Mouse (Mus musculus) CH12.LX (cell line): Measurements from ENCODE around the gene Abcd1. TPM values are rescaled to one million over a fixed set of nuclear protein-coding genes. Genes with fewer than 3 reads are reported as not detected.
A peak's percentile ranks its signal among the peaks of the same experiment; 100 is the strongest.

Source experiments
- DNase-seq: peaks from one replicate; pipeline ENCODE4 v3.0.0-alpha.2; 2013; ENCODE audit errors: extremely low read depth
- H3K27ac ChIP-seq: 2 replicates; pipeline ENCODE4 v1.5.1; 2012; ENCODE audit warnings: low read depth, mild to moderate bottlenecking, control low read depth, moderate library complexity; ENCODE audit not compliant: insufficient read depth
- H3K27me3 ChIP-seq: replicated peaks from 2 replicates; pipeline ENCODE3; 2012; ENCODE audit warnings: inconsistent platforms
- H3K36me3 ChIP-seq, 2 experiments: replicated peaks in 1 of 2; 2 replicates each; pipeline versions ENCODE3 to v1.6.1; 2012; ENCODE audit warnings: inconsistent platforms in 1 of 2, low read length in 1 of 2, mild to moderate bottlenecking in 1 of 2, mixed read lengths in 1 of 2, moderate library complexity in 1 of 2; ENCODE audit not compliant: control insufficient read depth in 1 of 2, insufficient read depth in 1 of 2
- H3K4me1 ChIP-seq, 2 experiments: 2 replicates each; pipeline ENCODE4 v1.6.1; 2012; ENCODE audit warnings: inconsistent platforms in 1 of 2, moderate library complexity in 1 of 2; ENCODE audit not compliant: insufficient read depth in 2 of 2, control insufficient read depth in 1 of 2
- H3K4me2 ChIP-seq: 2 replicates; pipeline ENCODE4 v1.6.1; 2012; ENCODE audit warnings: low read depth, mild to moderate bottlenecking, control low read depth; ENCODE audit not compliant: poor library complexity, insufficient read depth, severe bottlenecking
- H3K4me3 ChIP-seq, 3 experiments: fragments of 150-350 bp in 1 of 3; sonication (generic) in 1 of 3; replicated peaks in 1 of 3; 2 replicates each; pipeline versions ENCODE3 to v1.5.1; 2011 to 2012; ENCODE audit warnings: low read depth in 2 of 3, low read length in 2 of 3, mild to moderate bottlenecking in 2 of 3, moderate library complexity in 2 of 3, control low read depth in 1 of 3, improper control_type of control experiment in 1 of 3, inconsistent platforms in 1 of 3, mixed read lengths in 1 of 3; ENCODE audit not compliant: poor library complexity in 1 of 3
- H3K79me2 ChIP-seq: replicated peaks from 2 replicates; pipeline ENCODE4 v1.6.1; 2012; ENCODE audit warnings: mild to moderate bottlenecking, moderate library complexity; ENCODE audit not compliant: control insufficient read depth, poor library complexity, insufficient read depth, severe bottlenecking; ENCODE audit errors: extremely low read depth
- H3K9ac ChIP-seq: 2 replicates; pipeline ENCODE4 v1.6.1; 2012; ENCODE audit warnings: low read depth, mild to moderate bottlenecking, control low read depth, moderate library complexity; ENCODE audit not compliant: insufficient read depth
- H3K9me3 ChIP-seq: replicated peaks from 2 replicates; pipeline ENCODE3; 2012; ENCODE audit warnings: low read length, inconsistent platforms, mixed read lengths
- CHD1 ChIP-seq: IDR thresholded peaks from 2 replicates; pipeline ENCODE4 v1.6.1; 2012; ENCODE audit warnings: low read depth, low read length, improper control_type of control experiment, inconsistent platforms
- CHD2 ChIP-seq: IDR thresholded peaks from 2 replicates; pipeline ENCODE4 v1.6.1; 2011; ENCODE audit warnings: low read length, improper control_type of control experiment
- EP300 ChIP-seq: IDR thresholded peaks from 2 replicates; pipeline ENCODE4 v1.6.1; 2011; ENCODE audit warnings: low read length, improper control_type of control experiment
- ETS1 ChIP-seq: conservative IDR thresholded peaks from 2 replicates; pipeline ENCODE4 v1.6.1; 2012; ENCODE audit warnings: low read depth, mild to moderate bottlenecking, inconsistent platforms, low read length, improper control_type of control experiment, moderate library complexity
- GABPA ChIP-seq: IDR thresholded peaks from 2 replicates; pipeline ENCODE4 v1.6.1; 2012; ENCODE audit warnings: low read depth, low read length, improper control_type of control experiment, inconsistent platforms; ENCODE audit not compliant: insufficient replicate concordance
- JUN ChIP-seq: IDR thresholded peaks from 2 replicates; pipeline ENCODE4 v1.6.1; 2011; ENCODE audit warnings: low read depth, mild to moderate bottlenecking, low read length, improper control_type of control experiment, moderate library complexity; ENCODE audit not compliant: insufficient read depth
- MAFK ChIP-seq: IDR thresholded peaks from 2 replicates; pipeline ENCODE4 v1.6.1; 2011; ENCODE audit warnings: low read length, improper control_type of control experiment; ENCODE audit not compliant: insufficient replicate concordance
- MAX ChIP-seq: IDR thresholded peaks from 2 replicates; pipeline ENCODE4 v1.6.1; 2011; ENCODE audit warnings: low read length, improper control_type of control experiment
- MAZ ChIP-seq: IDR thresholded peaks from 2 replicates; pipeline ENCODE4 v1.6.1; 2012; ENCODE audit warnings: low read depth, mild to moderate bottlenecking, inconsistent platforms, low read length, improper control_type of control experiment, moderate library complexity
- MEF2A ChIP-seq: IDR thresholded peaks from 2 replicates; pipeline ENCODE4 v1.6.1; 2014; ENCODE audit warnings: low read depth, mild to moderate bottlenecking, inconsistent platforms, low read length, improper control_type of control experiment, borderline replicate concordance
- NELFE ChIP-seq: IDR thresholded peaks from 2 replicates; pipeline ENCODE4 v1.6.1; 2011; ENCODE audit warnings: low read depth, low read length, improper control_type of control experiment
- PAX5 ChIP-seq: IDR thresholded peaks from 2 replicates; pipeline ENCODE4 v1.6.1; 2012; ENCODE audit warnings: low read length, inconsistent platforms, mixed read lengths
- POLR2A ChIP-seq: IDR thresholded peaks from 2 replicates; pipeline ENCODE4 v1.6.1; 2011; ENCODE audit warnings: low read depth, mild to moderate bottlenecking, improper control_type of control experiment, low read length
- POLR2AphosphoS2 ChIP-seq: IDR thresholded peaks from 2 replicates; pipeline ENCODE4 v1.6.1; 2011; ENCODE audit warnings: low read depth, low read length, improper control_type of control experiment
- RCOR1 ChIP-seq: conservative IDR thresholded peaks from 2 replicates; pipeline ENCODE4 v1.6.1; 2012; ENCODE audit warnings: low read depth, mild to moderate bottlenecking, inconsistent platforms, low read length, improper control_type of control experiment
- SIN3A ChIP-seq: IDR thresholded peaks from 2 replicates; pipeline ENCODE4 v1.6.1; 2012; ENCODE audit warnings: low read length, improper control_type of control experiment, inconsistent platforms
- SMC3 ChIP-seq: IDR thresholded peaks from 2 replicates; pipeline ENCODE4 v1.6.1; 2011; ENCODE audit warnings: low read depth, low read length, improper control_type of control experiment
- TCF12 ChIP-seq: IDR thresholded peaks from 2 replicates; pipeline ENCODE4 v1.6.1; 2014; ENCODE audit warnings: low read depth, mild to moderate bottlenecking, inconsistent platforms, low read length, improper control_type of control experiment
- UBTF ChIP-seq: IDR thresholded peaks from 2 replicates; pipeline ENCODE4 v1.6.1; 2012; ENCODE audit warnings: low read depth, mild to moderate bottlenecking, inconsistent platforms, low read length, improper control_type of control experiment, moderate library complexity
- ZC3H11A ChIP-seq: IDR thresholded peaks from 2 replicates; pipeline ENCODE4 v1.6.1; 2012; ENCODE audit warnings: low read depth, mild to moderate bottlenecking, inconsistent platforms, low read length, improper control_type of control experiment
- ZNF384 ChIP-seq: IDR thresholded peaks from 2 replicates; pipeline ENCODE4 v1.6.1; 2012; ENCODE audit warnings: low read depth, low read length, improper control_type of control experiment, inconsistent platforms
- dilution Hi-C: fragments of 300-500 bp; cut with MboI; formaldehyde crosslinking; loops from 2 replicates; pipeline ENCODE4 v1.14.3; 2020; ENCODE audit warnings: low sequenced_read_pairs; ENCODE audit not compliant: extremely low pct_unique_long_range_greater_than_20kb, extremely low pct_ligation_motif_present
- in situ Hi-C: fragments of 300-500 bp; cut with MboI; formaldehyde crosslinking; loops from 3 replicates; pipeline ENCODE4 v1.14.3; 2019; ENCODE audit warnings: low sequenced_read_pairs, low pct_ligation_motif_present, low pct_unique_long_range_greater_than_20kb, mixed read lengths
- polyA plus RNA-seq: library from polyadenylated mRNA; unstranded; fragments of >175 nt; gene quantifications from 2 replicates; pipeline ENCODE4 v1.2.1, GENCODE M21; 2012; ENCODE audit warnings: low read depth; ENCODE audit not compliant: insufficient read length
- total RNA-seq, 2 experiments: library from RNA; depleted of rRNA; stranded (reverse); fragments of 300-350 nt in 1 of 2; fragments of >200 nt in 1 of 2; gene quantifications; 2 replicates each; pipeline ENCODE4 v1.2.3; 2012 to 2014

Gene Abcd1
- total and polyA plus RNA-seq, 3 experiments, result 2.8 to 11.4 (median 5.9) TPM

DNA sequence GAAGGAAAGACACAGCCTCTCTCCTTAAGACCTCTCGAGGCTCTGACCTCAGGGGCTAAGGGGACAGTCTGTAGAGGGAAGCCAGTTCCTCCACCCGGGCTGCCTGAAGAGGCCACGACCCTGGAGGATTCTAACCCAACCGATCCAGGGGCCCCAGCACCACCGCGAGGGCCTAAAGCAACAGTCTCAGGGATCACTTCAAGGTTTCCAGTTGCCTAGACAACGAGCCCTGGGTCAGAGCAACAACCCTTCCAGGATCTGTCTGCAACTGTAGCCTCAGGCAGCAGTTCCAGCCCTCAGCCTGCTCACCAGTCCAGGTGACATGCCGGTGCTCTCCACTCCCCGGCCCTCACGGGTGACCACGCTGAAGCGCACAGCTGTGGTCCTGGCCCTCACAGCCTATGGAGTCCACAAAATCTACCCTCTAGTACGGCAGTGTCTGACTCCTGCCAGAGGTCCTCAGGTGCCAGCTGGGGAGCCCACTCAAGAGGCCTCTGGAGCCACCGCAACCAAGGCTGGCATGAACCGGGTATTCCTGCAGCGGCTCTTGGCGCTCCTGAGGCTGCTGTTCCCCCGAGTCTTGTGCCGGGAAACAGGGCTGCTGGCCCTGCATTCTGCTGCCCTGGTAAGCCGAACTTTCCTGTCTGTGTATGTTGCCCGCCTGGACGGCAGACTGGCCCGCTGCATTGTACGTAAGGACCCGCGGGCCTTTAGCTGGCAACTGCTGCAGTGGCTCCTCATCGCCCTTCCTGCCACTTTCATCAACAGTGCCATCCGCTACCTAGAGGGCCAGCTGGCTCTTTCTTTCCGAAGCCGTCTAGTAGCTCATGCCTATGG, 530 bp downstream of the Abcd1 start:
- no peaks in the 10 kb centered on the region for H3K27me3 ChIP-seq
- peaks cover 3 to 17% of the 10 kb centered on the region in 2 experiments for H3K36me3 ChIP-seq
- DNase-seq, result peak; percentile 3
- peak overlapping the region; percentile 64 to 69 (median 66) for H3K4me3 ChIP-seq
- H3K4me2 ChIP-seq, result peak overlapping the region; percentile 83
- peak overlapping the region; percentile 71 for H3K9ac ChIP-seq
- dilution Hi-C loops (no loop called here), in situ Hi-C loops (no loop called here)
- peaks cover 27% of the 10 kb centered on the region for H3K79me2 ChIP-seq
- TF ChIP-seq JUN (no peak), TCF12 (no peak), GABPA (no peak), ZNF384 (no peak), MEF2A (no peak), POLR2A (peak; percentile 54), RCOR1 (no peak), CHD1 (no peak), NELFE (0 out of 2 replicates have a peak, but pooled peaks have one; percentile 38), ETS1 (no peak)
- no peaks in the 10 kb centered on the region for H3K9me3 ChIP-seq
- H3K27ac ChIP-seq, result peak overlapping the region; percentile 97
- peaks cover 10 to 34% of the 10 kb centered on the region in 2 experiments; a peak in 3 of 4 replicates for H3K4me1 ChIP-seq

DNA sequence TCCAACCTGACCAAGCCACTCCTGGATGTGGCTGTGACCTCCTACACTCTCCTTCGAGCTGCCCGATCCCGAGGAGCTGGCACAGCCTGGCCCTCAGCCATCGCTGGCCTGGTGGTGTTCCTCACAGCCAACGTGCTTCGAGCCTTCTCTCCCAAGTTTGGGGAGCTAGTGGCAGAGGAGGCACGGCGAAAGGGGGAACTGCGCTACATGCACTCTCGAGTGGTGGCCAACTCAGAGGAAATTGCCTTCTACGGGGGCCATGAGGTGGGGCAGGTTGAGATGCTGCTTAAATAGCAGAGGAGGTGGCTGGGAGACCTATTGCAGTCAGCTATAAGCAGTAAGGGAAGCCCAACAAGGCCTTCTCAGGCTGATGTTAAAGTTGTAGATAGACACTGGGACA, 1.3 kb downstream of the Abcd1 start:
- Histone ChIP-seq H3K27me3 (no peaks in the 10 kb centered on the region), H3K4me3 (peak overlapping the region; percentile 64 to 69 (median 66)), H3K79me2 (peaks cover 26% of the 10 kb centered on the region), H3K4me2 (peak overlapping the region; percentile 83), H3K4me1 (peaks cover 10 to 34% of the 10 kb centered on the region in 2 experiments; a peak in 3 of 4 replicates), H3K9me3 (no peaks in the 10 kb centered on the region), H3K9ac (peak overlapping the region; percentile 71), H3K36me3 (peaks cover 0 to 13% of the 10 kb centered on the region in 2 experiments), H3K27ac (peak overlapping the region; percentile 97)
- dilution Hi-C loops, result no loop called here
- DNase-seq, result peak; percentile 16
- TF ChIP-seq EP300, result no peak
- no peak for TF ChIP-seq PAX5
- no peak for TF ChIP-seq MAX
- no peak for TF ChIP-seq MEF2A
- TF ChIP-seq MAFK, result no peak
- TF ChIP-seq MAZ, result no peak
- TF ChIP-seq GABPA, result no peak
- no peak for TF ChIP-seq ZC3H11A
- TF ChIP-seq POLR2AphosphoS2, result no peak
- no peak for TF ChIP-seq SMC3
- TF ChIP-seq CHD2, result no peak
- TF ChIP-seq UBTF, result no peak
- no peak for TF ChIP-seq SIN3A
- in situ Hi-C loops, result no loop called here
